Mouse (Mus musculus) ES-E14 (cell line): ENCODE results near the gene Erich6. TPM values are rescaled to one million over a fixed set of nuclear protein-coding genes. Genes with fewer than 3 reads are reported as not detected.

Experiments
- DNase-seq: peaks from one replicate; pipeline ENCODE4 v3.0.0-alpha.2; 2013; ENCODE audit warnings: low read depth, low spot score
- H3K27ac ChIP-seq: 2 replicates; pipeline ENCODE4 v1.5.1; 2012; ENCODE audit warnings: low read depth, mild to moderate bottlenecking, low read length, moderate library complexity, mixed read lengths; ENCODE audit not compliant: poor library complexity, insufficient read depth, severe bottlenecking
- H3K36me3 ChIP-seq: 2 replicates; pipeline ENCODE4 v1.6.1; 2012; ENCODE audit warnings: mild to moderate bottlenecking, low read length, moderate library complexity, mixed read lengths; ENCODE audit not compliant: control insufficient read depth, poor library complexity, insufficient read depth, severe bottlenecking
- H3K4me1 ChIP-seq, 2 experiments: fragments of 150-350 bp in 1 of 2; sonication (generic) in 1 of 2; 2 replicates each; pipeline ENCODE4 v1.6.1; 2012; ENCODE audit warnings: low read length in 2 of 2, mild to moderate bottlenecking in 1 of 2, mixed read lengths in 1 of 2; ENCODE audit not compliant: control insufficient read depth in 2 of 2, insufficient read depth in 2 of 2, poor library complexity in 1 of 2
- H3K4me3 ChIP-seq, 2 experiments: fragments of 150-350 bp in 1 of 2; sonication (generic) in 1 of 2; 2 replicates each; pipeline ENCODE4 v1.5.1; 2012; ENCODE audit warnings: low read length in 2 of 2, low read depth in 1 of 2, mild to moderate bottlenecking in 1 of 2, mixed read lengths in 1 of 2; ENCODE audit not compliant: insufficient read depth in 1 of 2, poor library complexity in 1 of 2, severe bottlenecking in 1 of 2
- H3K9ac ChIP-seq: 2 replicates; pipeline ENCODE4 v1.6.1; 2012; ENCODE audit warnings: low read depth, mild to moderate bottlenecking, low read length, mixed read lengths; ENCODE audit not compliant: poor library complexity, insufficient read depth, severe bottlenecking
- H3K9me3 ChIP-seq: fragments of 150-350 bp; sonication (generic); 2 replicates; pipeline ENCODE4 v1.6.1; 2012; ENCODE audit warnings: low read depth, mild to moderate bottlenecking, low read length; ENCODE audit not compliant: control insufficient read depth, insufficient read depth
- CHD2 ChIP-seq: IDR thresholded peaks from 2 replicates; pipeline ENCODE4 v1.6.1; 2014; ENCODE audit warnings: mild to moderate bottlenecking, low read depth, low read length, inconsistent platforms
- HCFC1 ChIP-seq: IDR thresholded peaks from 2 replicates; pipeline ENCODE4 v1.6.1; 2012; ENCODE audit warnings: low read length, inconsistent platforms, borderline replicate concordance; ENCODE audit not compliant: insufficient read depth
- MAFK ChIP-seq: IDR thresholded peaks from 2 replicates; pipeline ENCODE4 v1.6.1; 2014; ENCODE audit warnings: mild to moderate bottlenecking, low read depth, low read length, inconsistent platforms; ENCODE audit not compliant: insufficient read depth
- ZC3H11A ChIP-seq: IDR thresholded peaks from 2 replicates; pipeline ENCODE4 v1.6.1; 2012; ENCODE audit warnings: low read depth, mild to moderate bottlenecking, inconsistent platforms, low read length, borderline replicate concordance
- ZNF384 ChIP-seq: IDR thresholded peaks from 2 replicates; pipeline ENCODE4 v1.6.1; 2012; ENCODE audit warnings: low read depth, low read length, inconsistent platforms
- in situ Hi-C, 2 experiments: fragments of 600-800 bp; cut with MboI; formaldehyde crosslinking; loops; one replicate each; pipeline ENCODE4 v1.15.1; 2025; ENCODE audit warnings: low sequenced_read_pairs in 2 of 2, inconsistent platforms in 1 of 2; ENCODE audit not compliant: unreplicated experiment in 2 of 2
- total RNA-seq: library from RNA; depleted of rRNA; stranded (reverse); fragments of 300-350 nt; gene quantifications from 2 replicates; pipeline ENCODE4 v1.2.3, GENCODE M21; 2012

Gene Erich6
- total RNA-seq, 1 experiment, result not detected

DNA sequence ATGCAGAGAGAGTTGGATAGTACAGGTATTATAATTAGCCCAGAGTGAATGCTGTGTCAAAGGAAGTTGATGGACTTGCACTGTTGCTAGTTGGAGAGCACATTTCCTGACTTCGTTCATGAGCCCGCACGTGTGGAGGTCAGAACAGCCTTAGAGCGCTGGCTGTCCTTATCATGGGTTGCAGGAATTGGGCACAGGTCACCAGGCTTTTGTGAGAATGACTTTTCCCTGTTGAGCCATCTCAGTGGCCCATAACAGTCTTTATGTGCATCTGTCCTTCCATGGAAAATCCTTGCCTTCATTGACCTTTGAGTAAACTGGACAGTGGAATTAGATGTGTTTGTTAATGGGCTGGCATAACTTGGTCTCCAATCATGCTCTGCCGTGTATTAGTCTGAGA lies 54.7 kb downstream of the Erich6 start:
- no peak overlapping the region for H3K27ac ChIP-seq
- in situ Hi-C loops, result no loop called here
- TF ChIP-seq HCFC1 (no peak), CHD2 (no peak), ZC3H11A (no peak), MAFK (no peak), ZNF384 (no peak)
- DNase-seq, result no peak
- no peak overlapping the region for H3K4me3 ChIP-seq
- no peak overlapping the region for H3K9ac ChIP-seq
- peaks cover 6% of the 10 kb centered on the region for H3K36me3 ChIP-seq
- H3K4me1 ChIP-seq, result peaks cover 4 to 5% of the 10 kb centered on the region in 2 experiments; a peak in 3 of 4 replicates
- H3K9me3 ChIP-seq, result no peaks in the 10 kb centered on the region

DNA sequence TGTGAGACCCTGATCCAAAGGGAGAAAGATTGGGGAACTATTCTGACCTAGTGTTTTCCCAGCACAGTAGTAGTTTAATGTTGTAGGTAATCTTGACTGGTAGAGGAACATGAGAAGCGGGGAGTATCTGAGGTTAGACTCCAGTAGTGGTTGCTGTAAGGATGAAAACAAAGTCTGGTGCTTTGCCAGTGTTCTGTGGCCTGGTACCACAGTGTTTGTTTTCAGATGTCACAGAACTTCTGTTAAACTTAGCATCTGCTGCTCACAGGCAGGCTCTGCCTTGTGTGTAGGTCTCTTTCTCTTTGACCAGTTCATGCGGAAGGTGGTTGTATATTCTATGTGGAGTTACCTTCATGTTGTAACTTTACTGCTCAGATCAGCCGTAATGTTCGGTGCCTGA lies 55.5 kb downstream of the Erich6 start:
- Histone ChIP-seq H3K27ac (no peak overlapping the region), H3K9me3 (no peaks in the 10 kb centered on the region), H3K9ac (no peak overlapping the region), H3K4me1 (peaks cover 4 to 5% of the 10 kb centered on the region in 2 experiments; a peak in 3 of 4 replicates), H3K36me3 (peaks cover 4% of the 10 kb centered on the region), H3K4me3 (no peak overlapping the region)
- no peak for TF ChIP-seq ZNF384
- no peak for TF ChIP-seq ZC3H11A
- no peak for TF ChIP-seq HCFC1
- TF ChIP-seq MAFK, result no peak
- in situ Hi-C loops, result no loop called here
- no peak for DNase-seq

DNA sequence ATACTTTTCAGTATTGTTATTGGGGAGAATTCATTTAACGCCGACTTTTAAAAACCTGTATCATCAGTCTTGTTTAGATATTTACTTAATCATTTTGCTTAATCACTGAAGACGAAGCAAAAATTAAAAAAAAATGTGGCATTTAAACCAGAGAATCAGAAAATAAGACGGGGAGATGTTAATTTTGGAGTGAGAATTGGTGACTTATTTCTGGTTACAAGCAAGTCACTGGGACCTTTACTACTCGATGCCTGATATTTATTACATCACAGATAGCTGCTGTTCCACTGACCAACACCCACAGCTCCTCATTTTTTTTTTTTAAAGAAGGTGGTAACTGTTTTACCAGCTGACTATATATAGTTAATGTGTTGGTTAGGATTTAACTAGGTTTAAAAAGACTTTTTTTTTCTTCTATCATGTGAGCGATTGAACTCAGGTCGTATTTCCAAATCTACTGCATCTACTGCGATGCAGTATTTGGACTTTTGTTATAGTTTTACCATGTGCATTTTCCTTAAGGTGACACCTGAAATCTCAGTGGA lies 59.4 kb downstream of the Erich6 start:
- Histone ChIP-seq H3K9ac (peak overlapping the region; percentile 29; the same call in 1 of the 2 replicates), H3K4me3 (peak overlapping the region; percentile 67 to 82), H3K36me3 (peaks cover 4% of the 10 kb centered on the region; the same call in 1 of the 2 replicates), H3K4me1 (peaks cover 4 to 5% of the 10 kb centered on the region in 2 experiments; a peak in 3 of 4 replicates), H3K9me3 (no peaks in the 10 kb centered on the region), H3K27ac (no peak overlapping the region)
- in situ Hi-C loops, result no loop called here
- no peak for DNase-seq
- no peak for TF ChIP-seq MAFK
- TF ChIP-seq CHD2, result no peak
- no peak for TF ChIP-seq HCFC1
- TF ChIP-seq ZC3H11A, result no peak
- no peak for TF ChIP-seq ZNF384

DNA sequence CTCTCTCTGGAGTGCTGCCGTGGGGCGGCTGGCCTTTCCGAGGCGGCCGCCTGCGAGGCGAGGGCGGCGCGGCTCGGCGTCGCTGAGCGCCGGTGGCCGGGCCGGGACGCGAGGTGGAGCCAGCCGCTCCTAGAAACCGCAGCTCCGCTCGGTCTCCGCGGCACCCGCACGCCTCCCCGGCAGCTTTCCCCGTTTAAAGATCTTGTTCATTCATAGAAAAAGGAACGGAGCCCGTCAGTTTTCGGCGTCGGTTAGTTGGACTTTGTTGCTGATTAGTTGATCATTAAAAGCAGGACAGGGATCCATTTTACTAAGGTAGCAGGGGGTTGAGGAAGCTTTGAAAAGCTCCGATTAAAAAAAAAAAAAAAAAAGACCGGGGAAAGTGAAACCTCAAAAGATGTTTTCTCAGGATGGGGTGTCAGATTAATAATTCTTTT lies 59.9 kb downstream of the Erich6 start:
- H3K9me3 ChIP-seq, result no peaks in the 10 kb centered on the region
- no peak for DNase-seq
- H3K27ac ChIP-seq, result peak overlapping the region; percentile 86
- peak overlapping the region; percentile 67 to 82 for H3K4me3 ChIP-seq
- H3K9ac ChIP-seq, result peak overlapping the region; percentile 93
- peaks cover 4 to 5% of the 10 kb centered on the region in 2 experiments; a peak in 3 of 4 replicates for H3K4me1 ChIP-seq
- H3K36me3 ChIP-seq, result peaks cover 4% of the 10 kb centered on the region; the same call in 1 of the 2 replicates
- no peak for TF ChIP-seq ZC3H11A
- TF ChIP-seq MAFK, result no peak
- TF ChIP-seq ZNF384, result peak; percentile 73; the same call in 1 of the 2 replicates
- TF ChIP-seq CHD2, result no peak
- TF ChIP-seq HCFC1, result no peak
- in situ Hi-C loops, result no loop called here
